Mouse (Mus musculus): ENCODE measurements around the gene Ier2. TPM values are rescaled to one million over a fixed set of nuclear protein-coding genes. Genes with fewer than 3 reads are reported as not detected.

Ier2 gene
- polyA plus RNA-seq, 1 experiment: 11.1 TPM

- DNase-seq (ENCODE audit: extremely low spot score in 1 of 2, low spot score in 1 of 2): peak; percentile 65 to 83
Measured at GRCm38 (mm10) chr8:84664566-84665384, 2.1 kb upstream of the Ier2 start.

- DNase-seq (ENCODE audit: extremely low spot score in 1 of 2, low spot score in 1 of 2): peak; percentile 95 to 98
Measured at GRCm38 (mm10) chr8:84663483-84664327, 1.1 kb upstream of the Ier2 start.

DNA sequence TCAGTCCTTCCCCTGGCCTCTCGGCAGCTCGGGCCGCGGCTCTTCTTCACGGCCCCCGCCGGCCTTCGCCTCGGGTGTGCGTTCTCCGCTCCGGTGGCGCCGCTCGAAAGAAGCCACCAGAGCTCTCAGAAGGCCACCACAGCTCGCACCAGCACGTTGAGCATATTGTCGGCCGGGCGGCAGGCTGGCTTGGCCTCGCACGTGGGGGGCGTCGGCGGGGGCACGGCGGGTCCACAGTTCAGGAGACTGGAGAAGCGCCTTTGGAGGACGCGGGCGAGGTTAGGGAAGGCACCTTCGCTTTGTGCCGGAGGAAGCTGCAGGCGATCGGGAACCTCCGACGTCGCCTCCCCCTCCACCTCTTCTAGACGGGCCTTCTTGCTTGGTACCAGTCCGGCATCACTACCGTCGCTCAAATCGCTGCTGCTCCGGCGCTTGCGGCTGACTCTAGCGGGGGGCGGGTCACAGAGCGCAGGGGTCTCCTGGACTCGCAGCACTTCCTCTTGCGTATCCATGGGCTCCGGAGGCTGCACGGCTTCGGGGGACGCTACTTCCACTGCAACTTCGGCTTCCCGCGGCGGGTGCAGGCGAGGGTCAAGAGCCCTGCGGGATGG, 586 bp downstream of the Ier2 start:
- DNase-seq (ENCODE audit: extremely low spot score in 1 of 2, low spot score in 1 of 2): no peak

DNA sequence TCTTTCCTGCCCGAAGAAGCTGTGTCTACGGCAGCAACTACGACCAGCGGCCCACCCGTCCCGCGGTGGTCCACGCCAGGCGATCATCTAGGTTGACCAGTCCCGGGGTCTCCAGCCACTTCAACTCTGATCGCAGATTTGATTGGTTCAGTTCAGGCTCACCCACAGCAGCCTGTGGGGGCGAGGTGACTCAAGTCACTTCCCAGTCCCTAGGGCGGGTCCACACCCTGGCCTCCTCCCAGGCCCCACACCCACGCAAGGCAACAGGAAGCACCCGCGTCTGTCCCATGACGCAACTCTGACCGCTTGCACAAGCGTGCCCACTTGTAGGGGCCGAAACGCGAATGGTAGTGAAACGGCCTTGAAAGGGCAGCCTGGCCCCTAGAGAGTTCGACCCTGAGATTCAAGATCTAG, 1.2 kb downstream of the Ier2 start:
- DNase-seq (ENCODE audit: extremely low spot score in 1 of 2, low spot score in 1 of 2): peak in 1 of 2 experiments; percentile 54

GRCm38 (mm10) chr8:84660819-84661457, 1.7 kb downstream of the Ier2 start:
- no peak for DNase-seq (ENCODE audit: extremely low spot score in 1 of 2, low spot score in 1 of 2)

- no peak for DNase-seq (ENCODE audit: extremely low spot score in 1 of 2, low spot score in 1 of 2)
Measured at GRCm38 (mm10) chr8:84659936-84660818, 2.5 kb downstream of the Ier2 start.

DNA sequence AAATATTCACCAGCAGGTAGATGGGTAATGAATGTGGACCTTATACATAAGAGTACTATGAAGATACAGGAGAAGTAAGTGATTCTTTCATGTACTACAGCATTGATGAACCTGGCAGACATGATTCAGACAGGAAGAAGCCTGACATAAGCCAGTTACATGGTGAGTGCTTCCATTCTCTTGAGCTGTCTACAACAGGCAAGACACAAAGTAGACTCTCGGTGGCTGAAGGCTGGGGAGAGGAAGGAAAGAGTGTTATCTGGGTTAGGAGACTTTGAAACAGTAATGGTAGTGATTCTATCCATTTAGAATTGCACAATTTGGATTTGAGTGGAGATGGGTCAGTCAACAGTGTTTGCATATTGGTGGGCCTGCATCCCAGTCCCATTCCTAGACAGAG, 3.7 kb downstream of the Ier2 start:
- DNase-seq (ENCODE audit: extremely low spot score in 1 of 2, low spot score in 1 of 2): no peak

DNA sequence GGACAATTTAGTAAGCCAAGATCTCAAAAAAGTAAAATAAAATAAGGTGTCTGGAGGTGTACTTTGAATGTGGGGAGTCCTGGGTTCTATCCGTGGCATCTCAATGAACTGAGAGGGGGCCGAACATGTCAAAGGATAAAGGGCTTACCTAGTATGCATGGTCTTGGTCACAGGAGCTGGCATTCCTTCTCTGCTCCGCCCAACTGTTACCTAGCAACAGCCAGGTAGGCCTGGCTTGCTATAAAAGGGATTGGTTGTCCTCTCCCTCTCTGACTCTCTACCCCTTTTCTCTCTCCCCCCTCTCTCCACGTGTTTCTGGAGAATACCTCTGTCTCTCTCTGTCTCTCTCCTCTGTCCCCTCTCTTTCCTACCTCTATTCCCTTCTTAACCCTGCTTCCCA, 5.0 kb downstream of the Ier2 start:
- no peak for DNase-seq (ENCODE audit: extremely low spot score in 1 of 2, low spot score in 1 of 2)

GRCm38 (mm10) chr8:84657203-84657602, 5.4 kb downstream of the Ier2 start:
- no peak for DNase-seq (ENCODE audit: extremely low spot score in 1 of 2, low spot score in 1 of 2)

DNA sequence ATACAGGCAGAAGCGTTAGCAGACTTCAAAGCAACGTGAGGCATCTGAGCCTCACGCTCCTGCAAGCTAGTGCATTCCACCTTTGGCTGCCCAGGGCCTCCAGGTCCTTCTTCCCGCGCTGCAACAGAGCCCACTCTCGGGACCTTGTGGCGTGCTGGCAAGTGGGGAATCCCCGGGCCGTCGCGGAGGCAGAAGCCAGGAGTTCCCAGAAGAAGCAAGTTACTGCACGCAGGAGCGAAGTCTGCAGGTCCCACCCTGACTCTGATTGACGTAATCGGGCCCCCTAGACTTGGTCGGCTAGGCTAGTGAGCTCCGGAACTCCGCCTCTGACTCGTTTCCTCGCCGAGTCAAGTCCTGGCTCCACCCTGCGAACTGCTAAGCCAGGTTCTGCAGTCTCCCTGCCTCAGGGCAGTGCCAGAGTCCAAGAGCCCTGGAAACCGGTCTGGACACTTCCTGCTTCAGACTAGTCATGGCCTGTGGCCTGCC, 6.0 kb downstream of the Ier2 start:
- DNase-seq (ENCODE audit: extremely low spot score in 1 of 2, low spot score in 1 of 2): no peak

DNA sequence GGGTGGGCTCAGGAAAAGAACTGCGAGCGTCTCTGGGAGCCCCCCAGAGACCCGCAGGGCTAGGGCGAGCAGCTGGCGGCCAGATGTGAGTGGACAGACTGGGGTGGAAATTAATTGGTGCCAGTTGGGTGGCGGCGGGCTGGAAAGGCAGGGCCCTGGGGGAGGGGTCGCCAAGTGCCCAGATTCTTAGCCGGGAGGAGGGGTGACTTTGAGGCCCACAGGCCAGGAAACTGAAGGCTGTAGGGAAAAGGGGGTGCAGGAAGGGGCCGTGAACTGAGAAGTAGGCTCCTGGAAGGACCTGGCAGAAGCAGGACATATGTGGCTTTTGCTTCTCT, 6.5 kb downstream of the Ier2 start:
- no peak for DNase-seq (ENCODE audit: extremely low spot score in 1 of 2, low spot score in 1 of 2)

DNA sequence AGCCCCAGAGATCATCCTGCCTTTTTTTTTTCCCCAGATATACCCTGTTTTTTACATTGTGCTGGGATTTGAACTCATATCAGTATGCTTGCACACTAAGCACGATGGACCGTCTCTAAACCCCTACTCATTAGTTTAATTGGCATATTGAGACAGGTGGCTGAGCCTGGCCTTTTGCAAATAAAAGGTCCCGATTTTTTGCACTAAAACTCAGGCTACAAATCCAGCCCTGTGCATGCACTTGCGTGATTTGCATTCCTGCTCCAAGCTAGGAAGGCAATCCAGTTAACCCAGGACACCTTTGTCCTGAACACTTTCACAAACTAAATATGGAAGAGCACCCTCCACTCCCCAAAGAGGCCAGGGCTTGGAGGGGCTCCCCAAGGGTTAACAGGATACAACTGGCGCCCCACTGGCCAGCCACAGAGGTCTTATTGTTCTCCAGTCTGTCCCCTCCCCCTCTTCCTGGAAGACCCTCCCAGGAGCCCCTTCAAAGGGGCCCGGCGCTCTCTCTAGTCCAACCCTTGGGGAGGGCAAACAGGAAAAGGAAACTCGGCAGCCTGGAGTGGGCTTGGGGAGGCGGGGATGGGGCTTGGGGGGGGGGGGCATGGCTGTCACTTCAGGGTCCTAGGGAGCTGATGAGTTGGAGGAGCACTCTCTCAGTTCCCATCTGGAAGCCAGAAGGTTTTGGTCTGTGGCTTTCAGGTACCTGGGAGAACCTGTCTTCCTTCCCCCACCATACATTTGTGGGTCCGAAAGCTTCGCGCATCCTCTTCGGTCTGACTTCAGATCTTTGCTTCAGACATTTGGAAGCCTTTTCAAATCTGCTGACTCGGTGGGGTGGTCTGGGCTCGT, 7.1 kb downstream of the Ier2 start:
- DNase-seq (ENCODE audit: extremely low spot score in 1 of 2, low spot score in 1 of 2): no peak

DNA sequence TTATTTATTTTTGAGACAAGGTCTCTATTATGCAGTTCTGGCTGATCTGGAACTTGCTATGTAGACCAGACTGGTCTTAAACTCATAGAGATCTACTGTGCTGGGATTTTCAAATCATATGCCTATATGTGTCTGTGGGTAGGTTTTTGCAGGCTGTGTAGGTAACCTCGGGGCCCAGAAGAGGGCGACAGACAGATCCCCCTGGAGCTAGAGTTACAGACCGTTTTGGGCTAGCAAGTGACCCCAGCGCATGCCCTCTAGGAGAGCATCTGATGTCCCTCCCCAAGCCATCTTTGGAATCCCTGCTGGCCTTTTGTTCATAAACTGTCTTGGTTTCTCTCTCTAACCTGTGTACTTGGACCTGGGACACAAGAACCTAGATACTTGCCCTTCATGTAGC, 8.1 kb downstream of the Ier2 start:
- no peak for DNase-seq (ENCODE audit: extremely low spot score in 1 of 2, low spot score in 1 of 2)

DNA sequence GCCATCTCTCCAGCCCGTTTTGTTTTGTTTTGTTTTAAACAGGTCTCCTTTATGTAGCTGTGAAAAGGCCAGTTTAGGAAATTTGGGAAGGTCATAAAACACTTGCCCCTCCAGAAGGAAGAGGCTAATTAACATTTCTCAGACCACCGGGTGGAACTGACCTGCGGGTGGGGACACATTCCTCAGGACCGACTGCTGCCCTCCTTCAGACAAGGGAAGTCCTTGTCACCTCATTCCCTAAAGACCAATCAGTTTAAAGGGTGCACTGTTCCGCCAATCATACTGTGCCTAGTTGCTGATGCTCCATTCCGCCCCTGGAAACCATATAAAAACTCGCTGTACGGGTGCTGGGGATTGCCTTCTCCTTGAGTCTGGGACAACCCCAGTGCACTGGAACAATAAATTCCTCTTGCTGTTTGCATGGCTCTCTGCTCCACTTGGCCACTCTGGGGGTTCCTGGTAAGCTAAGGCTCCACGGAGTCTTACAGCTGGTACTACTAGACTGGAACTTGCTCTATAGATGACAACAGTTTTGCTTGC, 9.5 kb downstream of the Ier2 start:
- no peak for DNase-seq (ENCODE audit: extremely low spot score in 1 of 2, low spot score in 1 of 2)

DNA sequence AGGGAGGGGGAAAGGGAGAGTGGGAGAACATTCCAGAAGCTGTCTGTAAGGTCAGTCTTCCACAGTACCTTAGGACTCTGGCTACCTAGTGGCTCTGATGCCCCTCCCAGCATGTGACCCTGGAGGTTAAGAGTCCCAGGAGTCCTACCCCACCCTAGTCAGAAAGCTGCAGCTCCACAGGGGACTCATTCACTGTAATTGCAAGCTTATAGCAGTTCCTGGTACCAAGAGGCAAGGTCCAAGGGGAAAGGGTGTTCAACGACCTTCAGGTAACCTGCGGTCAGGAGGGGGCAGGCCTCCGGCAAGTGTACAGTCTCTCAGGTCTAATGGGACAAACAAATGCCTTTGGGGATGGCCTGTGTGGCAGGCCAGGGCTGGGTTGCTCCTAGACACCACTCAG, 12.4 kb downstream of the Ier2 start:
- no peak for DNase-seq (ENCODE audit: extremely low spot score in 1 of 2, low spot score in 1 of 2)

- no peak for DNase-seq (ENCODE audit: extremely low spot score in 1 of 2, low spot score in 1 of 2)
Measured at GRCm38 (mm10) chr8:84647461-84647901, 15.2 kb downstream of the Ier2 start.

DNA sequence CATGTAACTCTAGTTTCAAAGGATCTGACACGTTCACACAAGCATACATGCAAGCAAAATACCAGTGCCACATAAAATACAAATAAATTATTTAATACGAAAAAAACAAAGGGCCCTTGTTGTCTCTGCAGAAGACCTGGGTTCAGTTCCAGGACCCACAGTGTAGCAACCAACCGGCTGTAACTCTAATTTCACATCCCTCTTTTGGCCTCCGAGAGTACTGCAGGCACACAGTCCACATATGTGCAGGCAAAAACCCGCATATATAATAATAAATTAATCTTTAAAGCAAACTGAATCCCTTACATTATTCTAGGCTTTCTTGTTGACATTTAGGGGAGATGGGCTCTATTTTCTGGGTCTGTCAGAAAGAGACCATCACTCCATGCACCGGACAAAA, 15.9 kb downstream of the Ier2 start:
- DNase-seq (ENCODE audit: extremely low spot score in 1 of 2, low spot score in 1 of 2): no peak

DNA sequence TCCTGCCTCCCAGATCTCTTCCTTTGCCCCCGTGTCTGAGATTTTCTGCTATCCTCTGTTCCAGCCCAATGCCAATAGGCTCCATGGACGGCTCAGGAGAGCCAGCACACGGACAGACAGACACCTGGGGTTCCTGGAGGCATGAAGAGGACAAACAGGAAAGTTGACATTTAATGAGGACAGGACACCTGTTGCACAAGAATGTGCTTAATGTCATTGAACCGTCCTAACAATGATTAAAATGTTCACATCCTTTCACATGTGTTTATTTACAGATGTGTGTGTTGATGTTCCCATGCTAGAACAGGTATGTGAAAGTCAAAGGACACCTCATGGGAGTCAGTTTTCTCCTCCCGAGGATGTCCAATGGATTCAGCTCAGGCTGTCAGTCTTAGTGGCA, 19.6 kb downstream of the Ier2 start:
- no peak for DNase-seq (ENCODE audit: extremely low spot score in 1 of 2, low spot score in 1 of 2)
